Mouse (Mus musculus): Measurements from ENCODE around the gene Ugt8a. TPM values are rescaled to one million over a fixed set of nuclear protein-coding genes. Genes with fewer than 3 reads are reported as not detected.

Ugt8a gene
- polyA plus RNA-seq, 1 experiment from 2014 or later = 0.21 TPM

DNA sequence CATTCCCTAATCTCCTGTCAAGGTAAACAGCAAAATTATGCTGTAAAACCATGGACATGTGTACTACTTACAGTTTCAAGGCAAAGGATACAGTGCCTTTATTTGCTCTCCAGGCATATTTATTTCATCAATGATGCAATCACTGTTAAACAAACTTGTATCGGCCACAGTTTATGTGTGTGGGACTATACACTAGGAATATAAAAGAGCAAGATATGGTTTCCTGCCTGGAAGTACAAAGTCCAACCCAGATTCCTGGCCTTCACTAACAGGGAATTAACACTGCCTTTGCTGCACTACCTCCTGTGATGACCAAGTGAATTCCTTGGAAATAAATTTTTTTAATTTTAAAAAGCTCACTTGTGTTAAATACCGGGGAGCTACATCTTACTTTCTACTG, 53.5 kb downstream of the Ugt8a start:
- Histone ChIP-seq H3K4me2 (no peak overlapping the region), H3K4me3 (ENCODE audit: low read depth, low read length) (no peak overlapping the region), H3K9ac (ENCODE audit: low read depth, low read length) (no peak overlapping the region), H3K27me3 (ENCODE audit: control insufficient read depth, insufficient read depth, low read length) (no peaks in the 10 kb centered on the region), H3K36me3 (ENCODE audit: control insufficient read depth, insufficient read depth, low read length) (no peaks in the 10 kb centered on the region), H3K9me3 (replicated peaks; ENCODE audit: control insufficient read depth, low read length) (no peaks in the 10 kb centered on the region), H3K4me1 (ENCODE audit: control insufficient read depth, insufficient read depth, low read length) (no peaks in the 10 kb centered on the region), H3K27ac (ENCODE audit: low read depth, low read length) (no peak overlapping the region)
- no peak for ATAC-seq (replicated peaks; ENCODE audit: insufficient number of reproducible peaks, low FRiP score, low TSS enrichment)
- WGBS (ENCODE audit: insufficient replicate concordance) = 75% methylated on average over 2 of the region's 2 CpGs

DNA sequence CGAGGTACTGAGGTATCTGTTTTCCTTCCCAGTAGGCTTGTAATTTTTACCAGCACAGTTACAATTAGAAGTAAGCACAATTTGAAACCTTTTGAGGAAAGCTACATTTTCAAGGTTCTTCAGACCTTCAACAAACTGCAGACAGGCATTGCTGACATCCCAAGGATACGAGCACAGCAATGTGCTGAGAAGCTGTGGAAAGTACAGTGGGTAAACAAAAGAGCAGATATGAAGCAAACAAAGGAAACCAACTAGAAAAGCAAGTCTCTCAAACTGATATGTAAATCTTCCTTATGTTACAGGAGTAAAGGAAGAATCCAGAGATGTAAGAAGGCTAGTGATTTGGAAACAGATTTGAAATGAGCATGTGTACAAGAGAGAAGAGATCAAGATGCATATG, 54.0 kb downstream of the Ugt8a start:
- Histone ChIP-seq H3K4me1 (ENCODE audit: control insufficient read depth, insufficient read depth, low read length) (no peaks in the 10 kb centered on the region), H3K4me3 (ENCODE audit: low read depth, low read length) (no peak overlapping the region), H3K36me3 (ENCODE audit: control insufficient read depth, insufficient read depth, low read length) (no peaks in the 10 kb centered on the region), H3K27me3 (ENCODE audit: control insufficient read depth, insufficient read depth, low read length) (no peaks in the 10 kb centered on the region), H3K4me2 (no peak overlapping the region), H3K9ac (ENCODE audit: low read depth, low read length) (no peak overlapping the region), H3K27ac (ENCODE audit: low read depth, low read length) (no peak overlapping the region), H3K9me3 (replicated peaks; ENCODE audit: control insufficient read depth, low read length) (no peaks in the 10 kb centered on the region)
- 41% methylated on average over 2 of the region's 2 CpGs for WGBS (ENCODE audit: insufficient replicate concordance)
- no peak for ATAC-seq (replicated peaks; ENCODE audit: insufficient number of reproducible peaks, low FRiP score, low TSS enrichment)

DNA sequence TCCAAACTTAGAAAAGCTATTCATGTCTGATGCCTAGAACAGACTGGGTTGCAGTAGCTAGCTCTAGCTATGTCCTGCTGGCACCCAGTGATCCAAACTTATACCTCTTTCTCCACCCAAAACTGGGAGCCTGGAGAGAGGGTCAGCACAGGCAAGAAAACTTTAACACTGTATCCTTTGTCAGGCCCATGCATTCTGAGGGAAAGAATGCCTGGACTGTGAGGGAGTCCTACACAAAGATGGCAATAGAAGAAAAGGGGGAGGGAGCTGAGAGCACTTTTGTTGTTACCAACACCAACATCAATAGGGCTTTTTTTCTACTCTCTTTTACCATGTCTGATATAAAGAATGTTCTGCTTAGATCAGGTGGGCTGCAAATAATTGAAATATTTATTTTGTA, 55.4 kb downstream of the Ugt8a start:
- H3K27me3 ChIP-seq (ENCODE audit: control insufficient read depth, insufficient read depth, low read length) = no peaks in the 10 kb centered on the region
- no peak overlapping the region for H3K9ac ChIP-seq (ENCODE audit: low read depth, low read length)
- no peak for ATAC-seq (replicated peaks; ENCODE audit: insufficient number of reproducible peaks, low FRiP score, low TSS enrichment)
- no peaks in the 10 kb centered on the region for H3K9me3 ChIP-seq (replicated peaks; ENCODE audit: control insufficient read depth, low read length)
- H3K4me3 ChIP-seq (ENCODE audit: low read depth, low read length) = no peak overlapping the region
- H3K4me1 ChIP-seq (ENCODE audit: control insufficient read depth, insufficient read depth, low read length) = no peaks in the 10 kb centered on the region
- no peaks in the 10 kb centered on the region for H3K36me3 ChIP-seq (ENCODE audit: control insufficient read depth, insufficient read depth, low read length)
- no peak overlapping the region for H3K4me2 ChIP-seq
- no peak overlapping the region for H3K27ac ChIP-seq (ENCODE audit: low read depth, low read length)

DNA sequence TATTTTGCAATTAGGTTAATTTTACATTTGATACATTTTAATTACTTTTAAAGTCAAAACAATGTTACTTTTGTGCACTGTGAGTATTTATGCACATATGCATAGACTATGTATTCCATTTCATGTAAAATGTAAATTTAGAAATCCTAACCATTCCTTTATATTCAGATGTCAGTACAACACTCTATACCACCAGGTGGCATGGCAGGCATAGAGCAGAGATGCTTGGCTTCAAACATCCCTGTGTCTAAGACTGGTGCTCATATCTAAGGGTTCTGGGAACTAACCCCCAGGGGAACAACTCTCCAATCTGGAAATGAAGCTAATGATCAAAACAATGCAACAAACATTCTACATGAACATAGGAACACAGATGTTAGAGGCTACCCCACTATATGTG, 56.6 kb downstream of the Ugt8a start:
- Histone ChIP-seq H3K4me3 (ENCODE audit: low read depth, low read length) (no peak overlapping the region), H3K27ac (ENCODE audit: low read depth, low read length) (no peak overlapping the region), H3K36me3 (ENCODE audit: control insufficient read depth, insufficient read depth, low read length) (no peaks in the 10 kb centered on the region), H3K4me2 (no peak overlapping the region), H3K9me3 (replicated peaks; ENCODE audit: control insufficient read depth, low read length) (no peaks in the 10 kb centered on the region), H3K9ac (ENCODE audit: low read depth, low read length) (no peak overlapping the region), H3K27me3 (ENCODE audit: control insufficient read depth, insufficient read depth, low read length) (no peaks in the 10 kb centered on the region), H3K4me1 (ENCODE audit: control insufficient read depth, insufficient read depth, low read length) (no peaks in the 10 kb centered on the region)
- no peak for ATAC-seq (replicated peaks; ENCODE audit: insufficient number of reproducible peaks, low FRiP score, low TSS enrichment)

DNA sequence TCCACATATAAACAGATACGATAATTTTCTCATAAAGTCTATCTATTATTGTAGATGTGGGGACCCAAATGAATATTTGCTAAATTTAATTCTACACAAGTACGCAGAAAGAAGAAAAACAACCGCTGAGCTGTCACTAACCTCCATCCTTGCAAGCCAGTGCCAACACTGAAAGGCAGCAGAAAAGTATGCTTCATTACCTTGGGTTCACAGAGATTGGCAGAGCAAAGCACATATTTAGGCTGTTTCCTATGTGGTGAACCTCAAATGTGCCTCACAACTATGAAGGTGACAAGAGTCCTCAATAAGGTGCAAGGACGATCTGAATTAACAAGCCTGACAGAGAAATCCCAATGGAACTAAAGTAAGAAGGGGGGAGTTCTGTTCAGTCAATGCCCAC, 64.0 kb downstream of the Ugt8a start:
- ATAC-seq (replicated peaks; ENCODE audit: insufficient number of reproducible peaks, low FRiP score, low TSS enrichment) = no peak
- no peak overlapping the region for H3K4me2 ChIP-seq
- WGBS (ENCODE audit: insufficient replicate concordance) = 83% methylated on average over 4 of the region's 4 CpGs
- no peaks in the 10 kb centered on the region for H3K4me1 ChIP-seq (ENCODE audit: control insufficient read depth, insufficient read depth, low read length)
- no peaks in the 10 kb centered on the region for H3K36me3 ChIP-seq (ENCODE audit: control insufficient read depth, insufficient read depth, low read length)
- no peaks in the 10 kb centered on the region for H3K27me3 ChIP-seq (ENCODE audit: control insufficient read depth, insufficient read depth, low read length)
- no peaks in the 10 kb centered on the region for H3K9me3 ChIP-seq (replicated peaks; ENCODE audit: control insufficient read depth, low read length)
- no peak overlapping the region for H3K9ac ChIP-seq (ENCODE audit: low read depth, low read length)
- no peak overlapping the region for H3K27ac ChIP-seq (ENCODE audit: low read depth, low read length)
- no peak overlapping the region for H3K4me3 ChIP-seq (ENCODE audit: low read depth, low read length)

DNA sequence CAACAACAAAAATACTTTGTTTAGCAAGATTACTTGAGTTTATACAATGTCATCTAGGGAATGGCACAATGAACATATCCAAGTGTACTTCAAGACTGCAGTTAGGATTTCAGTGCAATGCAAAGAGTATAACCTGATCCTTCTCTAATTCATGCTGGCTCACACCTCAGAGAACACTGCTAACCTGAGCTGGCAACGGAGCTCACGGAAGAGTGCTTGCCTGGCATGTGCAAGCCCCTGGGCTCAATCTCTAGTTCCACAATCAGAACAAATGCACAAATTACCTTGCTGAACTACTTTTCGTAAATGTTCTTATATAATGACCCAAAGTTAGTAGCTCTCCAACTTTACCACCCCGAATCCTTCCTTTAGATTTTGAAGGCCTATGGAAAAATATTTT, 68.5 kb downstream of the Ugt8a start:
- Histone ChIP-seq H3K4me2 (no peak overlapping the region), H3K9ac (ENCODE audit: low read depth, low read length) (no peak overlapping the region), H3K4me1 (ENCODE audit: control insufficient read depth, insufficient read depth, low read length) (no peaks in the 10 kb centered on the region), H3K27ac (ENCODE audit: low read depth, low read length) (no peak overlapping the region), H3K27me3 (ENCODE audit: control insufficient read depth, insufficient read depth, low read length) (no peaks in the 10 kb centered on the region), H3K4me3 (ENCODE audit: low read depth, low read length) (no peak overlapping the region), H3K9me3 (replicated peaks; ENCODE audit: control insufficient read depth, low read length) (no peaks in the 10 kb centered on the region), H3K36me3 (ENCODE audit: control insufficient read depth, insufficient read depth, low read length) (no peaks in the 10 kb centered on the region)
- ATAC-seq (replicated peaks; ENCODE audit: insufficient number of reproducible peaks, low FRiP score, low TSS enrichment) = no peak
- 82% methylated on average over 4 of the region's 4 CpGs for WGBS (ENCODE audit: insufficient replicate concordance)

DNA sequence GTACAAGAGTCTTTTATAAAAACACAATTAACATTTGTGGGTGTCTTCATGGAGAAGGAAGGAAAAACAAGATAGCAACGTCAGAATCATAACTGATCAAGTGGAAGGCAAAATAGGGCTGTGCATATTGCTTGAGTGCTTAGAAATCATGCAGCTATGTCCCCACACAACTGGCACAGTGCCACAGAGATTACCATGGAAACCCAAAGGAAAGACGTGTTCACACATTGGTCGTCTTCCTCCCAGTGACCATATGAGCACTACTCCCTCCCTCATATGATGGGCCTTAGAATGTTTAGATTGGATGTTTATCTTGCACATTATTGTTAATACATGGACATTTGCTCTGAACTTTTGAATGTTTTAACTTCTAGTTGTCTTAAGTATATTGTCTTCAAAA, 76.8 kb downstream of the Ugt8a start:
- no peak for ATAC-seq (replicated peaks; ENCODE audit: insufficient number of reproducible peaks, low FRiP score, low TSS enrichment)
- 56% methylated on average over 3 of the region's 3 CpGs for WGBS (ENCODE audit: insufficient replicate concordance)
- Histone ChIP-seq H3K9me3 (replicated peaks; ENCODE audit: control insufficient read depth, low read length) (no peaks in the 10 kb centered on the region), H3K27ac (ENCODE audit: low read depth, low read length) (no peak overlapping the region), H3K36me3 (ENCODE audit: control insufficient read depth, insufficient read depth, low read length) (no peaks in the 10 kb centered on the region), H3K4me3 (ENCODE audit: low read depth, low read length) (no peak overlapping the region), H3K4me2 (no peak overlapping the region), H3K27me3 (ENCODE audit: control insufficient read depth, insufficient read depth, low read length) (no peaks in the 10 kb centered on the region), H3K9ac (ENCODE audit: low read depth, low read length) (no peak overlapping the region), H3K4me1 (ENCODE audit: control insufficient read depth, insufficient read depth, low read length) (no peaks in the 10 kb centered on the region)

DNA sequence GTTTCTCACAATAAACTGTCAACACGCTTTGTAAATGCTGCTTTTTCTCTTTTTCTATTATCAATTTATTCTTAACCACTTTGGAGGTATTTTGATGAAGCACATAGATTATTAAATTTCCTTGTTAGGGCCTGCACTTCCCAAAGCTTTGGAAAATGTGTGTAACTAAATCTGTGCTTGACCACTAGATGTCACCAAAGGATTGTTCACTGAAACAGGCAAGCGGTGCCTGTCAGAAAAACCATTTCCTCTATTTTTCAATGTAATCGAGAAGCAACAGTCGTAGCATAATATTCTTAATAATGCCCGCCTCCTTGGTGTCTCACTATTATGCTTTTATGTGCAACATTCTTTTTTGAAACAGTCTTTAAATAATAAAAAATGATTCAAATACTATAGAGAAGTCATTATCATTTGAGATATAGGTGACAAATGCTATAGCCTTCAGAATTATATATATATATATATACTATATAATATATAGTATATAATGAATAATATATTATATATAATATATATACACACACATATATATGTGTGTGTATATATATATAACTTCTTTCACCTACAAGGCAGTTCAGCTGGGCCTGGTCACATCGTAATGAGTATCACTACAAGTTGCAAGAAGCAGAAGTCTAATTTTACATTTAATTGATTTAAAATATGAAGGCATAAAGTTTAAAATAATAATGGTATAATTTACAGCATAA, 89.1 kb downstream of the Ugt8a start:
- ATAC-seq (replicated peaks; ENCODE audit: insufficient number of reproducible peaks, low FRiP score, low TSS enrichment) = no peak
- H3K4me1 ChIP-seq (ENCODE audit: control insufficient read depth, insufficient read depth, low read length) = no peaks in the 10 kb centered on the region
- H3K4me2 ChIP-seq = no peak overlapping the region
- H3K27me3 ChIP-seq (ENCODE audit: control insufficient read depth, insufficient read depth, low read length) = no peaks in the 10 kb centered on the region
- no peak overlapping the region for H3K4me3 ChIP-seq (ENCODE audit: low read depth, low read length)
- no peak overlapping the region for H3K27ac ChIP-seq (ENCODE audit: low read depth, low read length)
- H3K9ac ChIP-seq (ENCODE audit: low read depth, low read length) = no peak overlapping the region
- 27% methylated on average over 6 of the region's 6 CpGs for WGBS (ENCODE audit: insufficient replicate concordance)
- no peaks in the 10 kb centered on the region for H3K9me3 ChIP-seq (replicated peaks; ENCODE audit: control insufficient read depth, low read length)
- no peaks in the 10 kb centered on the region for H3K36me3 ChIP-seq (ENCODE audit: control insufficient read depth, insufficient read depth, low read length)

DNA sequence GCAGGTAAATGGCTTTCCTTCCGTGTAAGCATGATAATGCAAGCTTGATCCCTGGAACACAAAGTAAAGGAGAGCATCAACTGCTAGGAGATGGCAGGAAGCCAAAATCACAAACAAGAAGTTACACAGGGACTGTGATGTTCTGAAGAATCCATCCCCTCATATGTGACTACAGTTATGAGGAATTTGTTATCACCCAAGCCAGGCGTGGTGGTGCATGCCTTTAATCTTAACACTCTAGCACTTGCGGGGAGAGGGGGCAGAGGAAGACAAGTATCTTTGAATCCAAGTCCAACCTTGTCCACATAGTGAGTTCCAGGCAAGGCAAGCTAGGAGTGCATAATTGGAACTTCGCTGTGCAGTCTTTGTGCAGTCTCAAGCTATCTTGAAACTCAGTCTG, 110.4 kb downstream of the Ugt8a start:
- no peak for ATAC-seq (replicated peaks; ENCODE audit: insufficient number of reproducible peaks, low FRiP score, low TSS enrichment)
- H3K27ac ChIP-seq (ENCODE audit: low read depth, low read length) = no peak overlapping the region
- H3K4me3 ChIP-seq (ENCODE audit: low read depth, low read length) = no peak overlapping the region
- no peak overlapping the region for H3K9ac ChIP-seq (ENCODE audit: low read depth, low read length)
- H3K9me3 ChIP-seq (replicated peaks; ENCODE audit: control insufficient read depth, low read length) = no peaks in the 10 kb centered on the region
- no peaks in the 10 kb centered on the region for H3K27me3 ChIP-seq (ENCODE audit: control insufficient read depth, insufficient read depth, low read length)
- 45% methylated on average over 4 of the region's 4 CpGs for WGBS (ENCODE audit: insufficient replicate concordance)
- no peak overlapping the region for H3K4me2 ChIP-seq
- no peaks in the 10 kb centered on the region for H3K4me1 ChIP-seq (ENCODE audit: control insufficient read depth, insufficient read depth, low read length)
- H3K36me3 ChIP-seq (ENCODE audit: control insufficient read depth, insufficient read depth, low read length) = no peaks in the 10 kb centered on the region
